Comparison of ENCODE assay signal across 8 mouse cellular contexts in genomic region chr12:16896073-16896789, GRCm38 (mm10). TPM values are rescaled to one million over a fixed set of nuclear protein-coding genes. Genes with fewer than 3 reads are reported as not detected.
DNase-seq lines count a peak whose midpoint lies in the region; ATAC-seq and TF ChIP-seq lines count a peak whose summit lies in the region.

No protein-coding gene starts in this region.

- TF ChIP-seq EP300 in stomach, postnatal 0 days (optimal IDR thresholded peaks at IDR 0.05) = no peak

- no peaks in the 10 kb centered on the region for H3K27me3 ChIP-seq in heart, embryonic 12.5 days (replicated peaks)
- no peaks in the 10 kb centered on the region for H3K27me3 ChIP-seq in liver, embryonic 11.5 days (replicated peaks; ENCODE audit: control insufficient read depth, insufficient read depth, low read length)
- H3K27me3 ChIP-seq in stomach, postnatal 0 days (ENCODE audit: control insufficient read depth, insufficient read depth, low read length) = no peaks in the 10 kb centered on the region

- H3K4me2 ChIP-seq in heart, embryonic 12.5 days = peak overlapping the region; percentile 89
- H3K4me2 ChIP-seq in liver, embryonic 11.5 days = peak overlapping the region; percentile 94
- H3K4me2 ChIP-seq in stomach, postnatal 0 days (replicated peaks; ENCODE audit: low read depth) = peak overlapping the region; percentile 68

- peak overlapping the region; percentile 98 for H3K9ac ChIP-seq in heart, embryonic 12.5 days
- H3K9ac ChIP-seq in liver, embryonic 11.5 days (ENCODE audit: low read depth, low read length) = peak overlapping the region; percentile 92
- H3K9ac ChIP-seq in stomach, postnatal 0 days (ENCODE audit: low read length) = peak overlapping the region; percentile 96

- no peaks in the 10 kb centered on the region for H3K36me3 ChIP-seq in heart, embryonic 12.5 days
- H3K36me3 ChIP-seq in liver, embryonic 11.5 days (ENCODE audit: control insufficient read depth, insufficient read depth, low read length) = no peaks in the 10 kb centered on the region
- H3K36me3 ChIP-seq in stomach, postnatal 0 days (ENCODE audit: control insufficient read depth, insufficient read depth, low read length) = no peaks in the 10 kb centered on the region

- peak overlapping the region; percentile 35 for H3K27ac ChIP-seq in heart, embryonic 12.5 days (ENCODE audit: poor library complexity, severe bottlenecking)
- no peak overlapping the region for H3K27ac ChIP-seq in liver, embryonic 11.5 days (ENCODE audit: low read depth, low read length)
- H3K27ac ChIP-seq in stomach, postnatal 0 days (replicated peaks) = peak overlapping the region; percentile 97

- no peaks in the 10 kb centered on the region for H3K9me3 ChIP-seq in heart, embryonic 12.5 days (replicated peaks)
- H3K9me3 ChIP-seq in liver, embryonic 11.5 days (ENCODE audit: control insufficient read depth, low read length) = no peaks in the 10 kb centered on the region
- no peaks in the 10 kb centered on the region for H3K9me3 ChIP-seq in stomach, postnatal 0 days (ENCODE audit: control insufficient read depth, low read length)

- TF ChIP-seq POLR2A in lung, adult 2 months (IDR thresholded peaks at IDR 0.05; ENCODE audit: borderline replicate concordance, extremely low read depth, low read depth, low read length) = no peak

- peak overlapping the region; percentile 99 for H3K4me3 ChIP-seq in lung, adult 2 months (replicated peaks; ENCODE audit: extremely low read depth, low read depth, low read length)
- peak overlapping the region; percentile 97 for H3K4me3 ChIP-seq in heart, embryonic 12.5 days
- peak overlapping the region; percentile 93 for H3K4me3 ChIP-seq in liver, embryonic 11.5 days (ENCODE audit: low read depth, low read length)
- peak overlapping the region; percentile 93 for H3K4me3 ChIP-seq in stomach, postnatal 0 days (ENCODE audit: low read depth, low read length)

- no peak for TF ChIP-seq CTCF in lung, adult 2 months (IDR thresholded peaks at IDR 0.05; ENCODE audit: insufficient read depth, low read length)
- no peak for TF ChIP-seq CTCF in stomach, postnatal 0 days (IDR thresholded peaks at IDR 0.05; ENCODE audit: low read depth)

- peak; percentile 23 for DNase-seq in lung, adult 2 months
- DNase-seq in lung, postnatal 14 days = no peak
- DNase-seq in adrenal gland, postnatal 36 days = peak; percentile 44 to 61
- DNase-seq in liver, embryonic 11.5 days (ENCODE audit: low spot score) = no peak
- peak; percentile 33 for DNase-seq in stomach, postnatal 0 days (ENCODE audit: low spot score)
- no peak for DNase-seq in embryo, embryonic 10 days (ENCODE audit: low spot score)
- no peak for DNase-seq in natural killer cell, adult 2 months (ENCODE audit: low spot score in 2 of 2)

- ATAC-seq in heart, embryonic 12.5 days (ENCODE audit: insufficient number of reproducible peaks, low FRiP score) = no peak
- ATAC-seq in liver, embryonic 11.5 days (replicated peaks; ENCODE audit: low FRiP score) = no peak
- ATAC-seq in stomach, postnatal 0 days (ENCODE audit: low FRiP score, low TSS enrichment) = no peak

- peaks cover 23% of the 10 kb centered on the region for H3K4me1 ChIP-seq in lung, adult 2 months (ENCODE audit: control insufficient read depth, insufficient read depth, low read length)
- peaks cover 35% of the 10 kb centered on the region for H3K4me1 ChIP-seq in heart, embryonic 12.5 days (replicated peaks)
- peaks cover 30% of the 10 kb centered on the region for H3K4me1 ChIP-seq in liver, embryonic 11.5 days (replicated peaks; ENCODE audit: control insufficient read depth, insufficient read depth, low read length)
- H3K4me1 ChIP-seq in stomach, postnatal 0 days (replicated peaks; ENCODE audit: control insufficient read depth, insufficient read depth) = peaks cover 5% of the 10 kb centered on the region; the same call in 1 of the 2 replicates

- 4% methylated on average over 8 of the region's 8 CpGs for WGBS in lung, adult 2 months
- 8% methylated on average over 8 of the region's 8 CpGs for WGBS in heart, embryonic 12.5 days
- 12% methylated on average over 8 of the region's 8 CpGs for WGBS in liver, embryonic 11.5 days
- 1% methylated on average over 8 of the region's 8 CpGs for WGBS in stomach, postnatal 0 days

RNA-seq across cellular contexts. Expression of gene Rock2, which starts 1.5 kb away (rescaled TPM):
- polyA plus RNA-seq in lung, adult 2 months (2012; rRNA removed) = 6.5 and 11.4 TPM in 2 replicates
- 10 to 100 TPM; 78.1 to 93.7 TPM for total RNA-seq in adrenal gland, postnatal 36 days (2021)
- 29.7 and 32.0 TPM in 2 replicates for polyA plus RNA-seq in heart, embryonic 12.5 days (2016; fragmentation: Nextera tagmentation; extraction: Ambion mirVana)
- polyA plus RNA-seq in liver, embryonic 11.5 days (2014; fragmentation: Nextera tagmentation; extraction: Ambion mirVana) = 11.7 and 14.4 TPM in 2 replicates
- polyA plus RNA-seq in stomach, postnatal 0 days (2015; fragmentation: Nextera tagmentation; extraction: Ambion mirVana) = 12.1 and 13.3 TPM in 2 replicates

Comparison
In these comparisons a context has a peak if more than half of its experiments do, and no peak if none do; other contexts are left out.
1. DNase-seq: peak in lung, adult 2 months (single experiment), adrenal gland, postnatal 36 days (2 of 2) and stomach, postnatal 0 days (single experiment); none in lung, postnatal 14 days (single experiment), liver, embryonic 11.5 days (single experiment), embryo, embryonic 10 days (single experiment) and natural killer cell, adult 2 months (0 of 2).
2. Peak in every context shown above with its lines, with median percentiles within 50 percentile points of each other: H3K4me3 ChIP-seq, H3K4me2 ChIP-seq and H3K9ac ChIP-seq.